Mouse (Mus musculus): ENCODE results near the gene Mapkapk5.

GRCm38 (mm10) chr5:121484801-121485200 lies 60.9 kb downstream of the Mapkapk5 start:
- no peak for TF ChIP-seq CTCF (IDR thresholded peaks at IDR 0.05; ENCODE audit: low read depth, low read length)
- TF ChIP-seq TAL1 (conservative IDR thresholded peaks at IDR 0.05; ENCODE audit: low read depth, low read length): no peak
- no peak for TF ChIP-seq GATA1 (IDR thresholded peaks at IDR 0.05; ENCODE audit: borderline replicate concordance, low read length)
